In the genomic region with DNA sequence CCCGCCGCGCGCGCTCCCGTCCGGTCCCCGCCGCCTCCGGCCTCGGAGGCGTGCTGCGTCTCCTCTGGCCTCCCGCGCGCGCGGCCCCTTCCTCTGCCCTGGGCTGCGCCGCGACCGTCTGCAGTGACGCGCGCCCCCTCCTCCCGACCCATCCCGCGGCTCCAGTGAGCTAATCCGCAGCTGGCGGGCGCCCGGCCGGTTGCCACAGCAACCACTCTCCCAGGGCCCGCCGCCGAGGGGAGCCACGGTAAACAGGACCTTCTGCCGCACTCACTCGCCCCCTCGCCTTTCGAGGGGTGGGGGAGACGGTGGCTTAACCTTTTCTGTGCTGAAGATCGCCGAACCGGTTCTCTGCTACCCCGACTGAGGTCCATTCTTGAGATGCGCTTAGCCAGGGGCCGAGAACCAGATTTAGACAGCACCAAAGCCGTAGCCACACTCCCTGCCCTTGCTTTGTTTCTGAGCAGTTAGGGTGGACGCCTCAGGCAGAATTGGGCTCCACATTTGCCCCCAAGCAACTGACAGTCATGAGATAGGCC, we compare ENCODE assay signal across 8 mouse cellular contexts. TPM values are rescaled to one million over a fixed set of nuclear protein-coding genes. Genes with fewer than 3 reads are reported as not detected.
DNase-seq lines count a peak whose midpoint lies in the region; ATAC-seq and TF ChIP-seq lines count a peak whose summit lies in the region.

A gene (minus strand): TSS at position 145 of the 539 bp plus-strand sequence.

- no peak for TF ChIP-seq POLR2A in ES-Bruce4 (IDR thresholded peaks at IDR 0.05; ENCODE audit: insufficient read depth, low read length)

- DNase-seq in kidney, postnatal 14 days = peak; percentile 89
- DNase-seq in liver, embryonic 11.5 days (ENCODE audit: low spot score) = peak; percentile 78
- peak; percentile 39 for DNase-seq in thymus, postnatal 25 days

- H3K27me3 ChIP-seq in ES-Bruce4 (ENCODE audit: control insufficient read depth, insufficient read depth, low read length, poor library complexity, severe bottlenecking) = no peaks in the 10 kb centered on the region
- no peaks in the 10 kb centered on the region for H3K27me3 ChIP-seq in forebrain, embryonic 13.5 days
- H3K27me3 ChIP-seq in heart, embryonic 14.5 days (ENCODE audit: control insufficient read depth, insufficient read depth, low read length) = no peaks in the 10 kb centered on the region
- H3K27me3 ChIP-seq in liver, embryonic 11.5 days (replicated peaks; ENCODE audit: control insufficient read depth, insufficient read depth, low read length) = peaks cover 31% of the 10 kb centered on the region
- no peaks in the 10 kb centered on the region for H3K27me3 ChIP-seq in neural tube, embryonic 12.5 days (replicated peaks)

- peak within 1 kb of the TSS; percentile 96 for H3K9ac ChIP-seq in ES-Bruce4 (ENCODE audit: low read depth, poor library complexity, severe bottlenecking)
- peak within 1 kb of the TSS; percentile 92 for H3K9ac ChIP-seq in forebrain, embryonic 13.5 days
- peak within 1 kb of the TSS; percentile 92 for H3K9ac ChIP-seq in heart, embryonic 14.5 days (ENCODE audit: low read length)
- peak within 1 kb of the TSS; percentile 78 for H3K9ac ChIP-seq in liver, embryonic 11.5 days (ENCODE audit: low read depth, low read length)
- peak within 1 kb of the TSS; percentile 95 for H3K9ac ChIP-seq in neural tube, embryonic 12.5 days

- under 1% methylated on average over 45 of the region's 50 CpGs for WGBS in forebrain, embryonic 13.5 days
- 2% methylated on average over 26 of the region's 50 CpGs for WGBS in heart, embryonic 14.5 days
- WGBS in liver, embryonic 11.5 days = 1% methylated on average over 45 of the region's 50 CpGs
- under 1% methylated on average over 44 of the region's 50 CpGs for WGBS in neural tube, embryonic 12.5 days

- 0 out of 2 replicates have a peak within 1 kb of the TSS, but pooled peaks have one; percentile 24 for H3K27ac ChIP-seq in ES-Bruce4 (ENCODE audit: insufficient read depth, low read length)
- peak within 1 kb of the TSS; percentile 63 for H3K27ac ChIP-seq in brown adipose tissue, adult 24 weeks (replicated peaks; ENCODE audit: low read depth, low read length)
- H3K27ac ChIP-seq in forebrain, embryonic 13.5 days = peak within 1 kb of the TSS; percentile 89
- peak within 1 kb of the TSS; percentile 81 to 86 for H3K27ac ChIP-seq in heart, embryonic 14.5 days (replicated peaks in 1 of 2; ENCODE audit: control insufficient read depth in 1 of 2, insufficient read depth in 1 of 2, low read depth in 2 of 2, low read length in 2 of 2)
- peak within 1 kb of the TSS; percentile 75 for H3K27ac ChIP-seq in liver, embryonic 11.5 days (ENCODE audit: low read depth, low read length)
- H3K27ac ChIP-seq in neural tube, embryonic 12.5 days = peak within 1 kb of the TSS; percentile 86

- H3K4me3 ChIP-seq in ES-Bruce4 (ENCODE audit: low read depth, low read length) = peak within 1 kb of the TSS; percentile 65
- peak within 1 kb of the TSS; percentile 63 for H3K4me3 ChIP-seq in brown adipose tissue, adult 24 weeks (ENCODE audit: insufficient read depth, low read depth, low read length)
- H3K4me3 ChIP-seq in forebrain, embryonic 13.5 days = peak within 1 kb of the TSS; percentile 88
- peak within 1 kb of the TSS; percentile 72 to 80 for H3K4me3 ChIP-seq in heart, embryonic 14.5 days (ENCODE audit: control insufficient read depth in 1 of 2, insufficient read depth in 1 of 2, low read depth in 1 of 2, low read length in 2 of 2)
- H3K4me3 ChIP-seq in liver, embryonic 11.5 days (ENCODE audit: low read depth, low read length) = peak within 1 kb of the TSS; percentile 68
- peak within 1 kb of the TSS; percentile 87 for H3K4me3 ChIP-seq in neural tube, embryonic 12.5 days

- H3K9me3 ChIP-seq in ES-Bruce4 (replicated peaks; ENCODE audit: control insufficient read depth, insufficient read depth, low read length, poor library complexity, severe bottlenecking) = no peaks in the 10 kb centered on the region
- no peaks in the 10 kb centered on the region for H3K9me3 ChIP-seq in forebrain, embryonic 13.5 days (replicated peaks)
- H3K9me3 ChIP-seq in heart, embryonic 14.5 days (ENCODE audit: control insufficient read depth, low read length) = no peaks in the 10 kb centered on the region
- H3K9me3 ChIP-seq in liver, embryonic 11.5 days (ENCODE audit: control insufficient read depth, low read length) = no peaks in the 10 kb centered on the region
- H3K9me3 ChIP-seq in neural tube, embryonic 12.5 days = no peaks in the 10 kb centered on the region

- ATAC-seq in forebrain, embryonic 13.5 days = peak; percentile 96
- peak; percentile 90 for ATAC-seq in heart, embryonic 14.5 days (ENCODE audit: insufficient number of reproducible peaks, insufficient read depth, low FRiP score, low read depth)
- peak; percentile 66 for ATAC-seq in liver, embryonic 11.5 days (replicated peaks; ENCODE audit: low FRiP score)
- ATAC-seq in neural tube, embryonic 12.5 days (ENCODE audit: low FRiP score, low read depth) = peak; percentile 96

- no peaks in the 10 kb centered on the region for H3K36me3 ChIP-seq in ES-Bruce4 (ENCODE audit: control insufficient read depth, insufficient read depth, low read length, poor library complexity, severe bottlenecking)
- 0 out of 2 replicates have a peak, but pooled peaks cover 4% of the 10 kb centered on the region for H3K36me3 ChIP-seq in forebrain, embryonic 13.5 days (ENCODE audit: poor library complexity, severe bottlenecking)
- H3K36me3 ChIP-seq in heart, embryonic 14.5 days (ENCODE audit: control insufficient read depth, insufficient read depth, low read length) = no peaks in the 10 kb centered on the region
- no peaks in the 10 kb centered on the region; the same call in 1 of the 2 replicates for H3K36me3 ChIP-seq in liver, embryonic 11.5 days (ENCODE audit: control insufficient read depth, insufficient read depth, low read length)
- H3K36me3 ChIP-seq in neural tube, embryonic 12.5 days = peaks cover 7% of the 10 kb centered on the region; the same call in 1 of the 2 replicates

- no peak for TF ChIP-seq CTCF in ES-Bruce4 (IDR thresholded peaks at IDR 0.05; ENCODE audit: low read depth, low read length)

- H3K4me2 ChIP-seq in forebrain, embryonic 13.5 days = peak within 1 kb of the TSS; percentile 67
- H3K4me2 ChIP-seq in heart, embryonic 14.5 days (ENCODE audit: low read length) = peak within 1 kb of the TSS; percentile 75
- peak within 1 kb of the TSS; percentile 68 for H3K4me2 ChIP-seq in liver, embryonic 11.5 days
- H3K4me2 ChIP-seq in neural tube, embryonic 12.5 days (replicated peaks) = peak within 1 kb of the TSS; percentile 78

- no peak for TF ChIP-seq EP300 in ES-Bruce4 (IDR thresholded peaks at IDR 0.05; ENCODE audit: insufficient read depth, low read depth, low read length)

- peaks cover 6% of the 10 kb centered on the region for H3K4me1 ChIP-seq in ES-Bruce4 (ENCODE audit: control insufficient read depth, insufficient read depth, low read length)
- H3K4me1 ChIP-seq in brown adipose tissue, adult 24 weeks (ENCODE audit: control insufficient read depth, insufficient read depth, insufficient read length, low read length) = no peaks in the 10 kb centered on the region
- H3K4me1 ChIP-seq in forebrain, embryonic 13.5 days = peaks cover 49% of the 10 kb centered on the region
- peaks cover 20 to 26% of the 10 kb centered on the region in 2 experiments for H3K4me1 ChIP-seq in heart, embryonic 14.5 days (ENCODE audit: control insufficient read depth in 2 of 2, insufficient read depth in 2 of 2, low read length in 2 of 2)
- H3K4me1 ChIP-seq in liver, embryonic 11.5 days (replicated peaks; ENCODE audit: control insufficient read depth, insufficient read depth, low read length) = peaks cover 8% of the 10 kb centered on the region
- peaks cover 36% of the 10 kb centered on the region for H3K4me1 ChIP-seq in neural tube, embryonic 12.5 days

RNA-seq across cellular contexts. Expression of the gene that starts here (rescaled TPM):
- polyA plus RNA-seq in ES-Bruce4 (2011; ENCODE audit: insufficient read depth, insufficient read length, low read depth, missing spikeins) = 27.5 and 29.8 TPM in 2 replicates
- polyA plus RNA-seq in brown adipose tissue, adult 24 weeks (2012; ENCODE audit: insufficient read depth, insufficient read length, missing spikeins) = 1.7 and 2.8 TPM in 2 replicates
- polyA plus RNA-seq in forebrain, embryonic 13.5 days (2015; fragmentation: Nextera tagmentation; extraction: Ambion mirVana) = 19.6 and 22.8 TPM in 2 replicates
- 18.1 and 18.8 TPM in 2 replicates for polyA plus RNA-seq in heart, embryonic 14.5 days (2014; fragmentation: Nextera tagmentation; extraction: Ambion mirVana)
- polyA plus RNA-seq in liver, embryonic 11.5 days (2014; fragmentation: Nextera tagmentation; extraction: Ambion mirVana) = 12.4 and 12.6 TPM in 2 replicates
- polyA plus RNA-seq in neural tube, embryonic 12.5 days (2016; fragmentation: Nextera tagmentation; extraction: Ambion mirVana) = 48.4 and 50.6 TPM in 2 replicates

Comparison
In these comparisons a context has a peak if more than half of its experiments do, and no peak if none do; other contexts are left out.
1. Peak in every context shown above with its lines: DNase-seq, ATAC-seq, H3K4me3 ChIP-seq and H3K27ac ChIP-seq.
2. H3K27ac ChIP-seq: peak in every context shown above with its lines; median percentile 89 in forebrain, embryonic 13.5 days; 86 in neural tube, embryonic 12.5 days; 84 in heart, embryonic 14.5 days; 75 in liver, embryonic 11.5 days; 63 in brown adipose tissue, adult 24 weeks; 24 in ES-Bruce4.
3. DNase-seq: peak in every context shown above with its lines; median percentile 89 in kidney, postnatal 14 days; 78 in liver, embryonic 11.5 days; 39 in thymus, postnatal 25 days.